Mouse (Mus musculus): ENCODE measurements around the gene Tprg. TPM values are rescaled to one million over a fixed set of nuclear protein-coding genes. Genes with fewer than 3 reads are reported as not detected.

Gene Tprg
- polyA plus RNA-seq, 1 experiment from 2014 or later, result not detected

GRCm38 (mm10) chr16:25411307-25411706 lies 124.7 kb downstream of the Tprg start:
- 50% methylated on average over 3 of the region's 3 CpGs for WGBS (ENCODE audit: insufficient replicate concordance)
- H3K9ac ChIP-seq (ENCODE audit: low read depth, low read length), result no peak overlapping the region
- H3K4me2 ChIP-seq (ENCODE audit: low read depth, low read length), result no peak overlapping the region
- H3K27me3 ChIP-seq (ENCODE audit: control insufficient read depth, insufficient read depth, low read depth, low read length), result no peaks in the 10 kb centered on the region
- H3K9me3 ChIP-seq (replicated peaks; ENCODE audit: control insufficient read depth, low read length), result no peaks in the 10 kb centered on the region
- H3K4me3 ChIP-seq (ENCODE audit: low read depth, low read length), result no peak overlapping the region
- no peaks in the 10 kb centered on the region for H3K36me3 ChIP-seq (ENCODE audit: control insufficient read depth, insufficient read depth)
- no peaks in the 10 kb centered on the region for H3K4me1 ChIP-seq (ENCODE audit: control insufficient read depth, low read depth, low read length)
- H3K27ac ChIP-seq (ENCODE audit: low read length), result no peak overlapping the region
- ATAC-seq (ENCODE audit: low read depth), result no peak

- WGBS (ENCODE audit: insufficient replicate concordance), result 58% methylated on average over 1 of the region's 1 CpGs
- no peaks in the 10 kb centered on the region for H3K27me3 ChIP-seq (ENCODE audit: control insufficient read depth, insufficient read depth, low read depth, low read length)
- H3K9me3 ChIP-seq (replicated peaks; ENCODE audit: control insufficient read depth, low read length), result no peaks in the 10 kb centered on the region
- H3K4me3 ChIP-seq (ENCODE audit: low read depth, low read length), result no peak overlapping the region
- no peak overlapping the region for H3K9ac ChIP-seq (ENCODE audit: low read depth, low read length)
- no peak overlapping the region for H3K27ac ChIP-seq (ENCODE audit: low read length)
- H3K36me3 ChIP-seq (ENCODE audit: control insufficient read depth, insufficient read depth), result no peaks in the 10 kb centered on the region
- no peaks in the 10 kb centered on the region for H3K4me1 ChIP-seq (ENCODE audit: control insufficient read depth, low read depth, low read length)
- no peak for ATAC-seq (ENCODE audit: low read depth)
- no peak overlapping the region for H3K4me2 ChIP-seq (ENCODE audit: low read depth, low read length)
Observed at GRCm38 (mm10) chr16:25413885-25414284, 127.3 kb downstream of the Tprg start.

GRCm38 (mm10) chr16:25415186-25415585 lies 128.6 kb downstream of the Tprg start:
- Histone ChIP-seq H3K4me1 (ENCODE audit: control insufficient read depth, low read depth, low read length) (no peaks in the 10 kb centered on the region), H3K4me3 (ENCODE audit: low read depth, low read length) (no peak overlapping the region), H3K27ac (ENCODE audit: low read length) (no peak overlapping the region), H3K9ac (ENCODE audit: low read depth, low read length) (no peak overlapping the region), H3K4me2 (ENCODE audit: low read depth, low read length) (no peak overlapping the region), H3K27me3 (ENCODE audit: control insufficient read depth, insufficient read depth, low read depth, low read length) (no peaks in the 10 kb centered on the region), H3K9me3 (replicated peaks; ENCODE audit: control insufficient read depth, low read length) (no peaks in the 10 kb centered on the region), H3K36me3 (ENCODE audit: control insufficient read depth, insufficient read depth) (no peaks in the 10 kb centered on the region)
- ATAC-seq (ENCODE audit: low read depth), result no peak

DNA sequence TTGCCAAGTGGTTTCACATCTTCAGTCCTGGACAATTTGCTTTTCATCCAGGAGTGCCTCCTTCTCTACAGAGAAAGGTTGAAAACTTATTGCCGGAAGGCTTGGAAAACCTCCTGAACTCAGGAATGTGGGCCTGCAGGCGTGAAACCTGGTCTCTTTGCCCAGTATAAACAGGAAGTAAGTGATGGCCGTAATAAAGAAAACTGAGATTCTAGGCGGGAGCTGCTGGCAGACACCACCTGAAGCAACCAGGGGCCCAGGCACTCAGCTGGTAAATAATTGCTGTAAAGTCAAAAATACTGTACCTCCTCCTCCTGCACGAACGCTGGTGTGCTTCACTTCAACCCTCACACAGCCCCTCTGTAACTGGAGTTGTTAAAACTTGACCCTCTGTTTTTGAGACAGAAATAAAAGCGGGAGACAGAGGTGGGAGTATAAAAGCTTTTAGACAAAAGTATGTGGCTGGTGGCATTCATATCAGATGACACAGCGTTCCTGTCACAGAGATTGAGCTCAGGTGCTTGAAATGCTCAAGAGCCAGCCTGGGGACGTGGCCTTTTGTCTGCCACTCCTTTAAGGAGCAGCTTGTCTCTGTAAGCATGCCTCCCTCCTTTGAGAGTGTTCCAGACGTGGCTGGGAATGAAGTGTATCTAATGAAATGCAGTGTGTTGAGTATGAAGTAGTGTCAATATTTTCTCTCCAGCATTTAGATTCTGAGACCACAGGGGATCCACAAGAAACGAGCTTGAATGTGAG lies 131.4 kb downstream of the Tprg start:
- H3K27me3 ChIP-seq (ENCODE audit: control insufficient read depth, insufficient read depth, low read depth, low read length), result no peaks in the 10 kb centered on the region
- no peaks in the 10 kb centered on the region for H3K36me3 ChIP-seq (ENCODE audit: control insufficient read depth, insufficient read depth)
- no peak overlapping the region for H3K4me2 ChIP-seq (ENCODE audit: low read depth, low read length)
- no peaks in the 10 kb centered on the region for H3K4me1 ChIP-seq (ENCODE audit: control insufficient read depth, low read depth, low read length)
- no peak overlapping the region for H3K27ac ChIP-seq (ENCODE audit: low read length)
- 40% methylated on average over 11 of the region's 11 CpGs for WGBS (ENCODE audit: insufficient replicate concordance)
- ATAC-seq (ENCODE audit: low read depth), result no peak
- H3K9ac ChIP-seq (ENCODE audit: low read depth, low read length), result no peak overlapping the region
- H3K4me3 ChIP-seq (ENCODE audit: low read depth, low read length), result no peak overlapping the region
- no peaks in the 10 kb centered on the region for H3K9me3 ChIP-seq (replicated peaks; ENCODE audit: control insufficient read depth, low read length)

DNA sequence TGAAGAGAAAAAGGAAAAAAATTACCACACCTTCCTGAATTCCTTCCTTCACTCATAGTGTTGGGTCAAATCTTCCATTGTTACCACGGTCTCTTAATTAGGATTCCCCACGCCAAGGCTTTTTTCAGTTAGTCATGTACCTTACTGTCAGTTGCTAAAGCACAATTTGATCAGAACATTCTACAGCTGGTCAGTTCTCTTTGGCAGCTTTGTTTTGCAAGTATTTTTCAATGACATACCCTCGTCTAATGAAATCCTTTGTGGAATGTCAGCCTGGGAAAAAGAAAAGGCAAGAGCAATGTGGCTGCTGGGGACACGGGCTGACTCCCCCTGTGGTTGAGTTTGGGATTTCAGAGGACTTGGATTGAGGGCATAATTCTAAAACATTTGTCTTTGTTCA lies 136.4 kb downstream of the Tprg start:
- Histone ChIP-seq H3K27ac (ENCODE audit: low read length) (no peak overlapping the region), H3K9me3 (replicated peaks; ENCODE audit: control insufficient read depth, low read length) (no peaks in the 10 kb centered on the region), H3K4me1 (ENCODE audit: control insufficient read depth, low read depth, low read length) (no peaks in the 10 kb centered on the region), H3K9ac (ENCODE audit: low read depth, low read length) (no peak overlapping the region), H3K4me3 (ENCODE audit: low read depth, low read length) (no peak overlapping the region), H3K4me2 (ENCODE audit: low read depth, low read length) (no peak overlapping the region), H3K36me3 (ENCODE audit: control insufficient read depth, insufficient read depth) (no peaks in the 10 kb centered on the region), H3K27me3 (ENCODE audit: control insufficient read depth, insufficient read depth, low read depth, low read length) (no peaks in the 10 kb centered on the region)
- no peak for ATAC-seq (ENCODE audit: low read depth)
- WGBS (ENCODE audit: insufficient replicate concordance), result 64% methylated on average over 4 of the region's 4 CpGs

DNA sequence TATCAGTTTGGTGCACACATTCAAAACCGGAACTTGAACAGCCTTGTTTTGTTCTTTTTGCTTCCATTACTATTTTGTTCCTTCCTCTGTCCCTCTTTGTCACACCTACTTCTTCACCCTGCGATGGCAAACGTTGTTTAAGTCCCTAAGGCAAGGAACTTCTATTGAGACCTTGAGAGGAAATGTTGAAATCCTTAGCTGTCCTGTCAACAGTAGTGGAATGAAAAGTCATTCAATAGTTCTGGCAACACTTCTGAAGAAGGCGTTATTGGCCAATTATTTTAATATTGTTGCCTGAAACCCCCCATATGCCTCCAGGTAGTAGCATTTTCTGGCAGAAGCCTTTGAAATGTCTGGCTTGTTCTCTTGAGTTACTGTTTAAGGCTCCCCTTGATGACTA lies 137.4 kb downstream of the Tprg start:
- no peak overlapping the region for H3K4me2 ChIP-seq (ENCODE audit: low read depth, low read length)
- 45% methylated on average over 4 of the region's 4 CpGs for WGBS (ENCODE audit: insufficient replicate concordance)
- H3K27me3 ChIP-seq (ENCODE audit: control insufficient read depth, insufficient read depth, low read depth, low read length), result no peaks in the 10 kb centered on the region
- no peak overlapping the region for H3K27ac ChIP-seq (ENCODE audit: low read length)
- no peak overlapping the region for H3K4me3 ChIP-seq (ENCODE audit: low read depth, low read length)
- no peak for ATAC-seq (ENCODE audit: low read depth)
- H3K4me1 ChIP-seq (ENCODE audit: control insufficient read depth, low read depth, low read length), result no peaks in the 10 kb centered on the region
- no peaks in the 10 kb centered on the region for H3K9me3 ChIP-seq (replicated peaks; ENCODE audit: control insufficient read depth, low read length)
- no peak overlapping the region for H3K9ac ChIP-seq (ENCODE audit: low read depth, low read length)
- no peaks in the 10 kb centered on the region for H3K36me3 ChIP-seq (ENCODE audit: control insufficient read depth, insufficient read depth)

DNA sequence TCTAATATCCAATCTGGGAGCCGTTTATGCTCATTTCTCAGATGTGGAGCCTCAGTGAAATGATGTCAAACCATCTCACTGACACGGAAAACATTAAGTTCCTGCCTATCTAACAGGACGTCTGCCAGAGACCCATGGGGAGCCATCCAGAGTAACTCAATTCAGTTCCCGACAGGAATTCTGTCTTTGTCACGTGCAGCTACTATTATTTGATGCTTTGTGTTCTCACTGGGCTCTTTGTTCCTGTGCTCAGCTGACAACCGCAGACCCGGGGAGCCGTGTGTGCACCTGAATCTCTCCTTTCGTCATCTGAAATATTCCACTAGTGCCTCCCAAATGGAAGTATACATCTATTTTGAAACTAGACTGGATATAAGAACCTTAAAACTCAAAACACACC lies 138.3 kb downstream of the Tprg start:
- Histone ChIP-seq H3K9ac (ENCODE audit: low read depth, low read length) (no peak overlapping the region), H3K27ac (ENCODE audit: low read length) (no peak overlapping the region), H3K36me3 (ENCODE audit: control insufficient read depth, insufficient read depth) (no peaks in the 10 kb centered on the region), H3K27me3 (ENCODE audit: control insufficient read depth, insufficient read depth, low read depth, low read length) (no peaks in the 10 kb centered on the region), H3K4me2 (ENCODE audit: low read depth, low read length) (no peak overlapping the region), H3K4me1 (ENCODE audit: control insufficient read depth, low read depth, low read length) (no peaks in the 10 kb centered on the region), H3K9me3 (replicated peaks; ENCODE audit: control insufficient read depth, low read length) (no peaks in the 10 kb centered on the region), H3K4me3 (ENCODE audit: low read depth, low read length) (no peak overlapping the region)
- ATAC-seq (ENCODE audit: low read depth), result no peak
- 67% methylated on average over 9 of the region's 9 CpGs for whole genome bisulfite sequencing (ENCODE audit: insufficient replicate concordance)

GRCm38 (mm10) chr16:25425376-25425775 lies 138.8 kb downstream of the Tprg start:
- no peaks in the 10 kb centered on the region for H3K36me3 ChIP-seq (ENCODE audit: control insufficient read depth, insufficient read depth)
- no peak overlapping the region for H3K27ac ChIP-seq (ENCODE audit: low read length)
- no peaks in the 10 kb centered on the region for H3K4me1 ChIP-seq (ENCODE audit: control insufficient read depth, low read depth, low read length)
- H3K9me3 ChIP-seq (replicated peaks; ENCODE audit: control insufficient read depth, low read length), result no peaks in the 10 kb centered on the region
- H3K4me2 ChIP-seq (ENCODE audit: low read depth, low read length), result no peak overlapping the region
- ATAC-seq (ENCODE audit: low read depth), result no peak
- WGBS (ENCODE audit: insufficient replicate concordance), result 20% methylated on average over 1 of the region's 1 CpGs
- H3K9ac ChIP-seq (ENCODE audit: low read depth, low read length), result no peak overlapping the region
- no peaks in the 10 kb centered on the region for H3K27me3 ChIP-seq (ENCODE audit: control insufficient read depth, insufficient read depth, low read depth, low read length)
- H3K4me3 ChIP-seq (ENCODE audit: low read depth, low read length), result no peak overlapping the region

GRCm38 (mm10) chr16:25426261-25426660 lies 139.6 kb downstream of the Tprg start:
- Histone ChIP-seq H3K27ac (ENCODE audit: low read length) (no peak overlapping the region), H3K4me1 (ENCODE audit: control insufficient read depth, low read depth, low read length) (no peaks in the 10 kb centered on the region), H3K36me3 (ENCODE audit: control insufficient read depth, insufficient read depth) (no peaks in the 10 kb centered on the region), H3K4me2 (ENCODE audit: low read depth, low read length) (no peak overlapping the region), H3K9ac (ENCODE audit: low read depth, low read length) (no peak overlapping the region), H3K4me3 (ENCODE audit: low read depth, low read length) (no peak overlapping the region), H3K9me3 (replicated peaks; ENCODE audit: control insufficient read depth, low read length) (no peaks in the 10 kb centered on the region), H3K27me3 (ENCODE audit: control insufficient read depth, insufficient read depth, low read depth, low read length) (no peaks in the 10 kb centered on the region)
- ATAC-seq (ENCODE audit: low read depth), result no peak
- WGBS (ENCODE audit: insufficient replicate concordance), result 8% methylated on average over 3 of the region's 3 CpGs
